Mouse (Mus musculus) thymus, postnatal 10 days (tissue): ENCODE results near the gene Lmtk3.

Experiments
- DNase-seq, 2 experiments: peaks; one replicate each; pipeline ENCODE4 v3.0.0; 2021; ENCODE audit warnings: low spot score in 2 of 2

Gene Lmtk3

DNA sequence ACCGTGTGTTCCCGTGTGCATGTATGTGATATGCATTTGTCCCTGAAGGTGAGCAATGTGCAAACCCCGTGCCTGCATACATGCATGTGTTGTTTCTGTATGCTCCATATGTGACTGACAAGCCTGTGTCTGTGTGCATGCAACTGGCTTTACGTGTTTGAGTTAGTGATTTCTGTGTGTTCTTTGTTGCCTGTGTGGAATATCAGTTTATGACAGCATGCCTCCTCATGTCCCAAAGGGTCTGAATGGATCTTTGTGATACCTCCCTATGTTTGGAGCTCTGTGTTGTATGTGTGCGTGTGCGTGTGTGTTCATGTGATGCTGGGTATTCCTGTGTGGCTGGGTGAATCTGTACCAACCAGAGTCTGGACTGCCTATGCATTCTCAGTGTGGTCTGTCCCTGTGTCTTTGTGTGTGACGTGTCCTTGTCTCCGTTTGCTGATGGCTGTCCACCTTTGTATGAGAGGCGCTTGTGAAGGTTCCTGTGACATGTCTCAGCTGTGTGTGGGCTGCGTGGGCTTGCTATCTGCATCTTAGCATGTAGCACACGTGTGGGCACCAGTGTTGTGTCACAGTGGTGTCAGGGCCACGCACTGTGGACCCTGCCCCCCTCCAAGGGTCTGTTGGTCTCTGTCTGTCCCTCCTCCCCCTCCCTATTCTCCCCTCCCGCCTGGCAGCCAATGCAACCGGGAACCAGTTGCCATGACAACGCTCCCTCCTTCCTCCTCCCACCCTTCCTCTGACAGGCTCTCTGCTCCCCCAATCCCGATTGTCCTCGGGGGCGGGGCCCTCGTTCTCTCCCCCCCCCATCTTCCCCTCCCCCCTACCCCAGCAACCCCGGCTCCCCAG lies 1.2 kb downstream of the Lmtk3 start, which contains the start of gene Sult2b1:
Sult2b1 (minus strand) TSS at position 146 of the 849 bp plus-strand sequence.
- DNase-seq = no peak

DNA sequence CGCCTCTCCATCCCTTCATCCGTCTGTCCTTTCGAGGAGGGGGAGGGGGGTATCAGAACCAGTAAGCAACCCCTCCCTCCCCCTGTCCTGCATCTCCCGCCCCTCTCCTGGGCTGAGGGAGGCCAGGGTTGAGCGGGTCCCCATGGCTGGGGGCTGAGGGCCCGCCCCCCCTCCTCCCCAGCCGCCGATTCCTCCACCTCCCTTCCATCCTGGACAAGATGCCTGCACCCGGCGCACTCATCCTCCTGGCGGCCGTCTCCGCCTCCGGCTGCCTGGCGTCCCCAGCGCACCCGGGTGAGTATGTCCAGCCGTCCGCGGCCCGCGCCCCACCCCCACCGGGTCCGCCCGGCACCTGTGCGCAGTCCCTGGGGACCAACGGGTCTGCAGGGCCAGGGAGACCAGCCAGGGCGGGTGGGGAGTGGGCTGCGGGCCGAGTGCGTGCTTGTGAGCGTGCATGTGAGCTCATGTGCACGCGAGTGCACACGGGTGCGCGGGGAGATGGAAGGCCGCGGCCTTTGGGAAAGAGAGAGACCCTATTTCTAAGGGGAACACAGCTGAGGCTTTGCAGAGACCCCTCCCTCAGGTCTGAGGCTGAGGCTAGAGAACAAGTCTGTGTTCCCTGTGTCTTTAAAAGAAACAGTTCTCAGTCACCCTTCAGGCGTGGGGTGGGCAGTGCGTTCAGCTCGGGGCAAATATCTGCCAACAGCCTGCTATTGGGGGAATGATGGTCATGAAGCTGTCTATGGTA lies 2.0 kb downstream of the Lmtk3 start:
- no peak for DNase-seq

DNA sequence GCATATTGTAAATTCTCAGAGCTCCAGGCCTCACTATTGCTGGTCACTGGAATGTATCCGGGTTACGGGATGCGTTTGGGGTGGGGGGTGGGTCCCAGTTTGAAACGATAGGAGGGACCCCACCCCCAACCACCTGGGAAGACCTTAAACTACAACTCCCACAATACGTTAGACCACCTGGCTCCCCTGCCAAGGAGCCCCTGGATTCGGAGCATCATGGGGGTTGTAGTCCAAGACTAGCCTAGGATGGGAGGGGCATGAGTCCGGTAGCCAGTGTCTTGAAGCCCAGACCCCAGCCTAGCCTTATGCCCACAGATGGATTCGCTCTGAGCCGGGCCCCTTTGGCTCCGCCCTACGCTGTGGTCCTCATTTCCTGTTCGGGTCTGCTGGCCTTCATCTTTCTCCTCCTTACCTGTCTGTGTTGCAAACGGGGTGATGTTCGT lies 2.6 kb downstream of the Lmtk3 start:
- no peak for DNase-seq

- no peak for DNase-seq
Observed at GRCm38 (mm10) chr7:45786661-45787413, 3.3 kb downstream of the Lmtk3 start.

DNA sequence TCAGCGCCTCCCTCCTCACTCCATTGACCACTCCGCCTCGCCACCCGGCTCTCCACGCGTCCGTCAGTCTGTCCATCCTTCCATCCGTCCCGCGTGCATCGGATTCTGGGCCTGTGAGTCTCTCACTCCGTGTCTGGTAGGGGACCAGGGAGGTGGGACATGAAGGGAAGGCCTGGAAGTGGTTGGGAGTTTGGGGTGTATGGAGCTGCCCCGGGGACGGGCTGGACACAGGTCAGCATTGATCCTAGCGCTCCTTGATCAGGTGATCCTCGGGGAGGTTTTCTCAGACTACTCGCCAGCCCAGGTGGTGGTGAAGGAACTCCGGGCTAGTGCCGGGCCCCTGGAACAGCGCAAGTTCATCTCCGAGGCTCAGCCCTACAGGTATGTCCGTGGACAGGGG lies 4.1 kb downstream of the Lmtk3 start:
- no peak for DNase-seq

DNA sequence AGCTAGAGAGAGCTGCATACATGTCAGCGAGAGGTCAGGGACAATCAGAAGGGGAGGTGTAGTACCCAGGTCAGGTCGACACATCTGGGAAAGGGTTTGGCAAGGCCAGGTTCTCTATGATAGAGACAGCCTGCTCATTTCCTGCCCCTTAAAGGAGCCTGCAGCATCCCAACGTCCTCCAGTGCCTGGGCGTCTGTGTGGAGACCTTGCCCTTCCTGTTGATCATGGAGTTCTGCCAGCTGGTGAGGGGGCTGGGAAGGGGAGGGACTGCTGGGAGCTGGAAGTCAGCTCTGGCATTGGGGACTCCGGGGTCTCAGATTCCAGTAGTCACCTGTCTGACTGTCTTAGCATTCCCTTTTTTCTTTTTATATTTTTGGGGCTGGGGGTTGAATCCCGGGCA lies 7.2 kb downstream of the Lmtk3 start:
- DNase-seq = no peak

GRCm38 (mm10) chr7:45791756-45792490 lies 8.4 kb downstream of the Lmtk3 start:
- no peak for DNase-seq

DNA sequence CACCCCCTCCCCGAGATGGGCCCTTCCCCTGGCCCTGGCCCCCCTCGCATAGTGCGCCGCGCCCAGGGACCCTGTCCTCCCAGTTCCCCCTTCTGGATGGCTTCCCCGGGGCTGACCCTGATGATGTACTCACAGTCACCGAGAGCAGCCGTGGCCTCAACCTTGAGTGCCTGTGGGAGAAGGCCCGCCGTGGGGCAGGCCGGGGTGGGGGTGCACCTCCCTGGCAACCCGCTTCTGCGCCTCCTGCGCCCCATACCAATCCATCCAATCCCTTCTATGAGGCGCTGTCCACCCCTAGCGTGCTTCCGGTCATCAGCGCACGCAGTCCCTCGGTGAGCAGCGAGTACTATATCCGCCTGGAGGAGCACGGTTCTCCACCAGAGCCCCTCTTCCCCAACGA lies 9.7 kb downstream of the Lmtk3 start:
- no peak for DNase-seq

GRCm38 (mm10) chr7:45793969-45794585 lies 10.5 kb downstream of the Lmtk3 start:
- DNase-seq = no peak

DNA sequence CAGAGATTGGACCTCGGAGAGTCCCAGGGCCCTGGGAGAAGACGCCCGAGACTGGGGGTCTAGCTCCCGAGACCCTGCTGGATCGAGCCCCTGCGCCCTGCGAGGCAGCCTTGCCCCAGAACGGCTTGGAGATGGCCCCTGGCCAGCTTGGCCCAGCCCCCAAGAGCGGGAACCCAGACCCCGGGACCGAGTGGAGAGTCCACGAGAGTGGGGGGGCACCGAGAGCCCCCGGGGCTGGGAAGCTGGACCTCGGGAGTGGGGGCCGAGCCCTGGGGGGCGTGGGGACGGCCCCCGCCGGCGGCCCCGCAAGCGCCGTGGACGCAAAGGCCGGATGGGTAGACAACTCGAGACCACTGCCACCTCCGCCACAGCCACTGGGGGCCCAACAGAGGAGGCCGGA lies 11.4 kb downstream of the Lmtk3 start:
- DNase-seq = no peak

DNA sequence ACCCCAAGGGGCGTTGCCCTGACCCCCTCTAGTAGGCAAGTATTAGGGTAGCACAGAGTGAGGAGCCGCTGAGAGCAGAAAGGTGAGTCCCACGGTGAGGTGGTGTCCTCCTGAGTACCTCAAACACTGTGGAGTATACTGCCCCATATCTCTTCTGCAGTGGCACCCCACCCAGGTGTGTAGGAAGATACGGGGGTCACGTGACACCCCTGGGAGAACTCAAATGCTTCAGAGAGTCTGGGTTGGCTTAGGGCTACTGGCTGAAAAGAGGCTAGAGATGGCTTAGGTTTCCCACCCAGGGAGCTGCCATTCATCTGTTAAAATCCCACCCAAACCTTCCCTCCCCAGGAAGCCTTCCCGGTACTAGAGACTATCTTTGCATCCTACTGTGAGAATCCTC lies 13.4 kb downstream of the Lmtk3 start:
- no peak for DNase-seq

GRCm38 (mm10) chr7:45797661-45798510 lies 14.3 kb downstream of the Lmtk3 start:
- DNase-seq = no peak

- no peak for DNase-seq
Observed at GRCm38 (mm10) chr7:45798511-45798836, 14.9 kb downstream of the Lmtk3 start.

DNA sequence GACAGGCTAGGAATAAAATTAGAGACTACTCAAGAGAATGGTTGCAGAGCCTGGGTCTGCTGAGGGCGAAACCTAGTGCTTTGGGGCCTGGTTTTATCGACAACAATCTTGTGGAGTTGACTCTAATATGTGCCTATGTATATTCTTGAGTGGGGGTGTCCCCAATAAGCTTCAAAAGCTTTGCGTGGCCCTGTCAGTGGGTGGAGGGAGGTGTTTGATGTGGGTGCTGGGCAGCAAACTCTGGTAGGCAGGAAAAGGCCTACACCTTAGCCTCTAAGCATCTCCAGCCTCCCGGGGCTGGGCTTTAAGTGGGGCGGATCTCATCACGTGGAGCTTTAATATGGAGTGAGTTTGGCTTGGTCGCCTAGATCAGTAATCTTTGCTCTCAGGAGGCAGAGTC lies 15.4 kb downstream of the Lmtk3 start:
- DNase-seq = no peak

- DNase-seq = no peak
Observed at GRCm38 (mm10) chr7:45800001-45800400, 16.5 kb downstream of the Lmtk3 start.

GRCm38 (mm10) chr7:45800546-45801204 lies 17.1 kb downstream of the Lmtk3 start:
- no peak for DNase-seq

DNA sequence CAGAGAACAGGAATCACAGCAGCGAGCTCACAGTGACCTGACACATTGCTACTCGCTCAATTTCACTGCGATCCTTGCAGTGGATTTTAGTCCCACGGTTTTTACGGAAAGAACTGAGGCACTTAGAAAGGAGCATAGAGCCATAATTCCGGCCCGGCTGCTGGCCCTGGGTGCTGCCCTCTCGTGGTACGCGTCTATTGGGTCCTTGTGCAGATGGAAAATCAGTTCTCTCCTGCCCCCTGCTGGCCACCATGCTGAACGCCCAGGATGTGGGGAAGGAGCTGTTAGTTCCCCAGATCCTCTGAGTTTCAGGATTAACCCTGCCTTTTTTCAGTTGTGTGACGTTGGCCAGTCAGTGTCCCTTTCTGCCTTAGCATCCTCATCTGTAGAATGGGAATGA lies 17.8 kb downstream of the Lmtk3 start:
- DNase-seq = peak; percentile 76 to 95

- no peak for DNase-seq
Observed at GRCm38 (mm10) chr7:45802551-45802950, 19.0 kb downstream of the Lmtk3 start.

DNA sequence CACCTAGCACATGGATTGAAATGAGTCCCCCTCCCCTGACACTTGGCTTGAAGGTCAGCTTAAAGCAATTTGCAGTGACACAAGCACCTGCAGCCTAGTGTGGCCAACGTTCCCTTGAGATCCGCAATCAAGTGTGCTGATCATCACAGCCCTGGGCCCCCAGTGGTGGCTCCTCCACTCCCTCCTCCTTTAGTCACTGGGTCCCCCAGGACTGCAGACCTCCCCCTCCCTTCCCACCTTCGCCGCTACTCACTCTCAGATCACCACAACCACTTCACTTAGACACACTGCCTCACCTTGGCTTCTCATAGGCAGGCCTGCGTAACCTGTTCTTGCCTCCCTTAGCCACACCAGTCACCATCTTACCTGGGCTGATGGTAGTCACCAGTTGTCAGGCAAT lies 22.4 kb downstream of the Lmtk3 start:
- DNase-seq = no peak

DNA sequence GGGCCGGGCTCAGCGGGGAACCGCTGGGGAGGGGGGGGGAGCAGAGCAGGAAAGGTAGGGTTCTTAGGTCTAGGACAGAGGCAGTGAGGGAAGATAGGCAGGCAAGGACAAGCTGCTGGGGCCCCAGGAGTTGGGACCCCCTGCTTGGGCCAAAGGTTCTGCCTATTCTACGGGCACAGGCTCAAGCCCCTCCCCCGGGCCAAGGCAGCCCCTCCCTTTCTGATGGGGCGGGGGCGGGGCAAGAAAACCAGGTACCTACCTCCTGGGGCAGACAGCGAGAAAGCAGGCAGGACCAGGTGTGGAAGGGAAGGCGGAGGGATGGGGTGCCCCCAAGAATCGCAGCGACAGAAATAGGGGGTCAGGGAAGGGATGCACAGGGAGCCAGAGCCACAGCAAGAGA lies 24.9 kb downstream of the Lmtk3 start:
- no peak for DNase-seq
